Mouse (Mus musculus): ENCODE measurements around the gene Ptgfrn.

- TF ChIP-seq POLR2A (IDR thresholded peaks at IDR 0.05; ENCODE audit: control insufficient read depth, low read depth, low read length) (no peak), CTCF (IDR thresholded peaks at IDR 0.05; ENCODE audit: control insufficient read depth, insufficient read depth, insufficient replicate concordance, low read depth, low read length) (no peak)
Measured at GRCm38 (mm10) chr3:101005392-101005791, 104.7 kb downstream of the Ptgfrn start.

All from testis, adult 2 months (tissue).